Comparison of ENCODE assay signal across 8 mouse cellular contexts in genomic region chrX:141721725-141722124, GRCm38 (mm10). TPM values are rescaled to one million over a fixed set of nuclear protein-coding genes. Genes with fewer than 3 reads are reported as not detected.
DNase-seq lines count a peak whose midpoint lies in the region; ATAC-seq and TF ChIP-seq lines count a peak whose summit lies in the region.

No protein-coding gene starts in this region.

- TF ChIP-seq CTCF in kidney, adult 2 months (conservative IDR thresholded peaks at IDR 0.05; ENCODE audit: insufficient read depth, insufficient read length, low read depth, low read length): no peak
- TF ChIP-seq CTCF in liver, postnatal 0 days (IDR thresholded peaks at IDR 0.05; ENCODE audit: low read depth): no peak

- no peak for ATAC-seq in embryonic facial prominence, embryonic 11.5 days (replicated peaks; ENCODE audit: insufficient number of reproducible peaks, low FRiP score, low TSS enrichment, low read depth)
- ATAC-seq in hindbrain, embryonic 15.5 days (ENCODE audit: low FRiP score, low read depth): no peak
- ATAC-seq in liver, postnatal 0 days: no peak
- no peak for ATAC-seq in activated CD4-positive, CD25-positive, alpha-beta regulatory T cell, adult 4 months
- no peak for ATAC-seq in megakaryocyte progenitor cell, adult 5-6 weeks (replicated peaks; ENCODE audit: poor library complexity)

- no peaks in the 10 kb centered on the region for H3K9me3 ChIP-seq in embryonic facial prominence, embryonic 11.5 days (replicated peaks; ENCODE audit: control insufficient read depth, low read length)
- H3K9me3 ChIP-seq in hindbrain, embryonic 15.5 days: no peaks in the 10 kb centered on the region
- no peaks in the 10 kb centered on the region for H3K9me3 ChIP-seq in liver, postnatal 0 days (ENCODE audit: low read length)

- TF ChIP-seq EP300 in liver, postnatal 0 days (IDR thresholded peaks at IDR 0.05; ENCODE audit: low read depth): no peak

- peak overlapping the region; percentile 45 for H3K4me2 ChIP-seq in embryonic facial prominence, embryonic 11.5 days (ENCODE audit: low read depth, low read length)
- H3K4me2 ChIP-seq in hindbrain, embryonic 15.5 days: peak overlapping the region; percentile 80
- H3K4me2 ChIP-seq in liver, postnatal 0 days (ENCODE audit: low read depth, low read length): peak overlapping the region; percentile 58

- H3K27ac ChIP-seq in kidney, adult 2 months (ENCODE audit: insufficient read depth, low read depth, low read length): no peak overlapping the region
- H3K27ac ChIP-seq in embryonic facial prominence, embryonic 11.5 days (replicated peaks; ENCODE audit: low read depth, low read length): no peak overlapping the region
- no peak overlapping the region for H3K27ac ChIP-seq in hindbrain, embryonic 15.5 days (replicated peaks)
- no peak overlapping the region for H3K27ac ChIP-seq in liver, postnatal 0 days (ENCODE audit: low read depth)

- 1% methylated on average over 33 of the region's 33 CpGs for WGBS in kidney, adult 2 months
- WGBS in embryonic facial prominence, embryonic 11.5 days: 20% methylated on average over 31 of the region's 33 CpGs
- 15% methylated on average over 33 of the region's 33 CpGs for WGBS in hindbrain, embryonic 15.5 days
- 16% methylated on average over 32 of the region's 33 CpGs for WGBS in liver, postnatal 0 days (ENCODE audit: insufficient replicate concordance)

- TF ChIP-seq POLR2A in kidney, adult 2 months (IDR thresholded peaks at IDR 0.05; ENCODE audit: low read depth, low read length): no peak

- H3K9ac ChIP-seq in embryonic facial prominence, embryonic 11.5 days (replicated peaks; ENCODE audit: low read length): no peak overlapping the region
- H3K9ac ChIP-seq in hindbrain, embryonic 15.5 days: no peak overlapping the region
- H3K9ac ChIP-seq in liver, postnatal 0 days (replicated peaks): no peak overlapping the region

- H3K36me3 ChIP-seq in kidney, adult 2 months (ENCODE audit: control insufficient read depth, insufficient read depth, low read length): no peaks in the 10 kb centered on the region
- no peaks in the 10 kb centered on the region for H3K36me3 ChIP-seq in embryonic facial prominence, embryonic 11.5 days (replicated peaks; ENCODE audit: control insufficient read depth, insufficient read depth, low read depth, low read length)
- H3K36me3 ChIP-seq in hindbrain, embryonic 15.5 days: no peaks in the 10 kb centered on the region
- H3K36me3 ChIP-seq in liver, postnatal 0 days (replicated peaks; ENCODE audit: insufficient read depth, low read length): no peaks in the 10 kb centered on the region

- H3K4me3 ChIP-seq in kidney, adult 2 months (ENCODE audit: insufficient read depth, low read depth, low read length): peak overlapping the region; percentile 10; the same call in 1 of the 2 replicates
- peak overlapping the region; percentile 25 for H3K4me3 ChIP-seq in embryonic facial prominence, embryonic 11.5 days (ENCODE audit: low read depth, low read length)
- peak overlapping the region; percentile 41 for H3K4me3 ChIP-seq in hindbrain, embryonic 15.5 days
- H3K4me3 ChIP-seq in liver, postnatal 0 days (ENCODE audit: low read depth, low read length): peak overlapping the region; percentile 24

- H3K4me1 ChIP-seq in kidney, adult 2 months (ENCODE audit: control insufficient read depth, insufficient read depth, low read length): no peaks in the 10 kb centered on the region
- no peaks in the 10 kb centered on the region for H3K4me1 ChIP-seq in embryonic facial prominence, embryonic 11.5 days (ENCODE audit: control insufficient read depth, insufficient read depth, low read length)
- peaks cover 18% of the 10 kb centered on the region for H3K4me1 ChIP-seq in hindbrain, embryonic 15.5 days (replicated peaks)
- H3K4me1 ChIP-seq in liver, postnatal 0 days (ENCODE audit: insufficient read depth): no peaks in the 10 kb centered on the region

- DNase-seq in kidney, adult 2 months: peak; percentile 9
- DNase-seq in kidney, adult 8-10 months: no peak
- DNase-seq in embryonic facial prominence, embryonic 11.5 days (ENCODE audit: low spot score): peak; percentile 23
- DNase-seq in liver, postnatal 0 days: peak; percentile 10
- peak; percentile 42 for DNase-seq in testis, postnatal 10 days (ENCODE audit: low spot score)

- peaks cover 3% of the 10 kb centered on the region for H3K27me3 ChIP-seq in kidney, adult 2 months (replicated peaks; ENCODE audit: control insufficient read depth, insufficient read depth, low read length)
- peaks cover 50% of the 10 kb centered on the region for H3K27me3 ChIP-seq in embryonic facial prominence, embryonic 11.5 days (ENCODE audit: control insufficient read depth, insufficient read depth, low read length)
- peaks cover 48% of the 10 kb centered on the region for H3K27me3 ChIP-seq in hindbrain, embryonic 15.5 days
- peaks cover 64% of the 10 kb centered on the region for H3K27me3 ChIP-seq in liver, postnatal 0 days (ENCODE audit: insufficient read depth, low read length)

RNA-seq across cellular contexts. Expression of gene Irs4, which starts 3.3 kb away (rescaled TPM):
- not detected in 2 replicates for polyA plus RNA-seq in kidney, adult 2 months (2012; rRNA removed)
- polyA plus RNA-seq in embryonic facial prominence, embryonic 11.5 days (2014; fragmentation: Nextera tagmentation; extraction: Ambion mirVana): 2.3 and 3.4 TPM in 2 replicates
- 1.7 and 1.9 TPM in 2 replicates for polyA plus RNA-seq in hindbrain, embryonic 15.5 days (2015; fragmentation: Nextera tagmentation; extraction: Ambion mirVana)
- not detected in 2 replicates for polyA plus RNA-seq in liver, postnatal 0 days (2015; fragmentation: Nextera tagmentation; extraction: Ambion mirVana)
- polyA plus RNA-seq in activated CD4-positive, CD25-positive, alpha-beta regulatory T cell, adult 4 months (2017; shearing (Covaris generic)): not detected
- total RNA-seq in megakaryocyte progenitor cell, adult 5-6 weeks (2015): not detected in 2 replicates
- total RNA-seq in megakaryocyte progenitor cell, adult 5-6 weeks (2017): not detected in 2 replicates

Comparison
In these comparisons a context has a peak if more than half of its experiments do, and no peak if none do; other contexts are left out.
1. DNase-seq: peak in kidney, adult 2 months (single experiment), embryonic facial prominence, embryonic 11.5 days (single experiment), liver, postnatal 0 days (single experiment) and testis, postnatal 10 days (single experiment); none in kidney, adult 8-10 months (0 of 2).
2. Peak in every context shown above with its lines, with median percentiles within 50 percentile points of each other: H3K4me3 ChIP-seq and H3K4me2 ChIP-seq.